Mouse (Mus musculus) hindbrain, embryonic 11.5 days (tissue): ENCODE data around the gene Prkcb. TPM values are rescaled to one million over a fixed set of nuclear protein-coding genes. Genes with fewer than 3 reads are reported as not detected.

ENCODE experiments used
- ATAC-seq: fragments of 200-750 bp; cut with Nextera tagmentation; 2 replicates; pipeline ENCODE4 v1.8.0; 2017; ENCODE audit warnings: mild to moderate bottlenecking, moderate TSS enrichment, moderate library complexity; ENCODE audit not compliant: low FRiP score
- DNase-seq: peaks from one replicate; pipeline ENCODE4 v3.0.0-alpha.2; 2015; ENCODE audit warnings: low spot score
- H3K27ac ChIP-seq: fragments of 300-500 bp; sonication (generic); 2 replicates; pipeline ENCODE4 v1.5.1; 2014; ENCODE audit warnings: mild to moderate bottlenecking, low read depth, low read length
- H3K27me3 ChIP-seq: fragments of 300-500 bp; sonication (generic); 2 replicates; pipeline ENCODE4 v1.6.1; 2014; ENCODE audit warnings: mild to moderate bottlenecking, low read length, moderate library complexity, mixed read lengths; ENCODE audit not compliant: control insufficient read depth, insufficient read depth
- H3K36me3 ChIP-seq: fragments of 300-500 bp; sonication (generic); 2 replicates; pipeline ENCODE4 v1.6.1; 2014; ENCODE audit warnings: mild to moderate bottlenecking, low read length, moderate library complexity, mixed read lengths; ENCODE audit not compliant: control insufficient read depth, insufficient read depth
- H3K4me1 ChIP-seq: fragments of 300-500 bp; sonication (generic); replicated peaks from 2 replicates; pipeline ENCODE4 v1.6.1; 2014; ENCODE audit warnings: low read length, mixed read lengths; ENCODE audit not compliant: control insufficient read depth, insufficient read depth
- H3K4me2 ChIP-seq: fragments of 300-500 bp; sonication (generic); replicated peaks from 2 replicates; pipeline ENCODE4 v1.6.1; 2014; ENCODE audit warnings: mild to moderate bottlenecking, low read depth, low read length
- H3K4me3 ChIP-seq: fragments of 300-500 bp; sonication (generic); 2 replicates; pipeline ENCODE4 v1.5.1; 2014; ENCODE audit warnings: low read depth, low read length
- H3K9ac ChIP-seq: fragments of 300-500 bp; sonication (generic); 2 replicates; pipeline ENCODE4 v1.6.1; 2014; ENCODE audit warnings: low read depth, low read length
- H3K9me3 ChIP-seq: fragments of 300-500 bp; sonication (generic); 2 replicates; pipeline ENCODE4 v1.6.1; 2016; ENCODE audit warnings: low read length; ENCODE audit not compliant: control insufficient read depth
- WGBS: fragments of 180-500 bp; shearing (Covaris S2); extraction: QIAGEN DNeasy Blood & Tissue Kit; methylation state at CpG from one replicate; pipeline ENCODE4 v1.1.7; 2014; 5-methylcytosine and 5-hydroxymethylcytosine counted together
- polyA plus RNA-seq: library from polyadenylated mRNA; unstranded; fragments of >200 nt; fragmentation: Nextera tagmentation; extraction: Ambion mirVana; gene quantifications from 2 replicates; pipeline ENCODE4 v1.2.1, GENCODE M21; 2014

Gene Prkcb
- polyA plus RNA-seq, 1 experiment from 2014 or later: 22.3 TPM

- DNase-seq (peak; percentile 14), ATAC-seq (no peak)
- no peaks in the 10 kb centered on the region for H3K36me3 ChIP-seq
- H3K4me2 ChIP-seq: no peak overlapping the region
- 44% methylated on average over 7 of the region's 7 CpGs for WGBS
- no peaks in the 10 kb centered on the region for H3K4me1 ChIP-seq
- H3K9ac ChIP-seq: no peak overlapping the region
- no peak overlapping the region for H3K27ac ChIP-seq
- H3K9me3 ChIP-seq: no peaks in the 10 kb centered on the region
- no peak overlapping the region for H3K4me3 ChIP-seq
- no peaks in the 10 kb centered on the region for H3K27me3 ChIP-seq
Measured at GRCm38 (mm10) chr7:122520850-122521638, 232.5 kb downstream of the Prkcb start.

- no peak for ATAC-seq
- Histone ChIP-seq H3K4me2 (no peak overlapping the region), H3K4me3 (no peak overlapping the region), H3K9ac (no peak overlapping the region), H3K36me3 (no peaks in the 10 kb centered on the region), H3K27ac (no peak overlapping the region), H3K4me1 (no peaks in the 10 kb centered on the region), H3K27me3 (no peaks in the 10 kb centered on the region), H3K9me3 (no peaks in the 10 kb centered on the region)
- 92% methylated on average over 11 of the region's 11 CpGs for WGBS
- DNase-seq: no peak
Measured at GRCm38 (mm10) chr7:122528201-122528600, 239.7 kb downstream of the Prkcb start.

- Histone ChIP-seq H3K4me1 (no peaks in the 10 kb centered on the region), H3K27me3 (no peaks in the 10 kb centered on the region), H3K27ac (no peak overlapping the region), H3K4me3 (no peak overlapping the region), H3K36me3 (no peaks in the 10 kb centered on the region), H3K4me2 (no peak overlapping the region), H3K9ac (no peak overlapping the region), H3K9me3 (no peaks in the 10 kb centered on the region)
- WGBS: 94% methylated on average over 5 of the region's 5 CpGs
- DNase-seq (no peak), ATAC-seq (no peak)
Measured at GRCm38 (mm10) chr7:122528646-122529045, 240.1 kb downstream of the Prkcb start.

GRCm38 (mm10) chr7:122533566-122534360 is 245.2 kb downstream of the Prkcb start:
- Histone ChIP-seq H3K9ac (no peak overlapping the region), H3K4me3 (no peak overlapping the region), H3K9me3 (no peaks in the 10 kb centered on the region), H3K4me2 (no peak overlapping the region), H3K27ac (no peak overlapping the region), H3K36me3 (no peaks in the 10 kb centered on the region), H3K27me3 (no peaks in the 10 kb centered on the region), H3K4me1 (no peaks in the 10 kb centered on the region)
- WGBS: 86% methylated on average over 9 of the region's 9 CpGs
- DNase-seq: no peak
- ATAC-seq: no peak

GRCm38 (mm10) chr7:122544616-122545015 is 256.1 kb downstream of the Prkcb start:
- ATAC-seq (no peak), DNase-seq (no peak)
- WGBS: 86% methylated on average over 3 of the region's 3 CpGs
- Histone ChIP-seq H3K4me2 (no peak overlapping the region), H3K27me3 (no peaks in the 10 kb centered on the region), H3K4me3 (no peak overlapping the region), H3K36me3 (no peaks in the 10 kb centered on the region), H3K4me1 (no peaks in the 10 kb centered on the region), H3K27ac (no peak overlapping the region), H3K9me3 (no peaks in the 10 kb centered on the region), H3K9ac (no peak overlapping the region)

GRCm38 (mm10) chr7:122556575-122557140 is 268.1 kb downstream of the Prkcb start:
- Histone ChIP-seq H3K36me3 (no peaks in the 10 kb centered on the region), H3K4me1 (peaks cover 5% of the 10 kb centered on the region), H3K9me3 (no peaks in the 10 kb centered on the region), H3K9ac (no peak overlapping the region), H3K27ac (no peak overlapping the region), H3K27me3 (no peaks in the 10 kb centered on the region), H3K4me2 (no peak overlapping the region), H3K4me3 (no peak overlapping the region)
- 49% methylated on average over 6 of the region's 6 CpGs for WGBS
- DNase-seq (peak; percentile 33), ATAC-seq (peak; percentile 45; the same call in 1 of the 2 replicates)

GRCm38 (mm10) chr7:122558085-122558811 is 269.7 kb downstream of the Prkcb start:
- Histone ChIP-seq H3K4me2 (no peak overlapping the region), H3K9ac (no peak overlapping the region), H3K27me3 (no peaks in the 10 kb centered on the region), H3K4me3 (no peak overlapping the region), H3K4me1 (peaks cover 5% of the 10 kb centered on the region), H3K9me3 (no peaks in the 10 kb centered on the region), H3K36me3 (no peaks in the 10 kb centered on the region), H3K27ac (peak overlapping the region; percentile 43; the same call in 1 of the 2 replicates)
- ATAC-seq (peak; percentile 49; the same call in 1 of the 2 replicates), DNase-seq (peak; percentile 26)
- 40% methylated on average over 7 of the region's 7 CpGs for WGBS

GRCm38 (mm10) chr7:122558912-122559311 is 270.4 kb downstream of the Prkcb start:
- no peak overlapping the region for H3K27ac ChIP-seq
- ATAC-seq: no peak
- H3K4me3 ChIP-seq: no peak overlapping the region
- peak; percentile 19 for DNase-seq
- H3K27me3 ChIP-seq: no peaks in the 10 kb centered on the region
- no peak overlapping the region for H3K4me2 ChIP-seq
- WGBS: 48% methylated on average over 6 of the region's 6 CpGs
- H3K9me3 ChIP-seq: no peaks in the 10 kb centered on the region
- no peaks in the 10 kb centered on the region for H3K36me3 ChIP-seq
- H3K4me1 ChIP-seq: peaks cover 5% of the 10 kb centered on the region
- no peak overlapping the region for H3K9ac ChIP-seq
